Mouse (Mus musculus) spleen, adult 2 months (tissue): ENCODE results near the gene Fgfr2.

Experiments used
- CTCF ChIP-seq: fragments of 200-500 bp; IDR thresholded peaks from 2 replicates; pipeline ENCODE4 v1.5.1; 2011; ENCODE audit warnings: mild to moderate bottlenecking, inconsistent platforms; ENCODE audit not compliant: insufficient read depth, insufficient read length, insufficient replicate concordance; ENCODE audit errors: extremely low read depth
- POLR2A ChIP-seq: fragments of 200-500 bp; IDR thresholded peaks from 2 replicates; pipeline ENCODE4 v1.6.1; 2011; ENCODE audit warnings: low read depth, low read length, inconsistent platforms

DNA sequence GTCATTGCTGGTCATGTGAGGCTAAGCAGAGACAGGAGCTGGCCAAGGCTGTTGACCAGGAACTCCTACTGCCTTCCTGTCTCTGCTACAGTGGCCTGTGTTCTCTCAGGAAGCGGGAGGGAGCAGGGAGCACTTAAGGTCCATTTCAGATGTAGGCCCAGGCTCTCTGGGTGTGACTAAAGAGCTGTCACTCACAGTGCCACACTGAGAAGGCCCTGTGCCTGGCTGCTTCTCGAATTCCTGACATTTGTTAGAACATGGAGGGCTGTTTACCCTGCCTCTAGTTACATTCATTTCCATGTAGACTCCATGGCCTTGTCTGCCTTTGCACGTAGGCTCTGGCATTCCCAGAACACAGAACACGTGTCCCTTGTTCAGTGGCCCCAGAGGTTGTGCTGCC is 2452.8 kb downstream of the Fgfr2 start:
- TF ChIP-seq POLR2A = no peak
- no peak for TF ChIP-seq CTCF
